Comparison of ENCODE assay signal across 23 mouse cellular contexts in the genomic region with DNA sequence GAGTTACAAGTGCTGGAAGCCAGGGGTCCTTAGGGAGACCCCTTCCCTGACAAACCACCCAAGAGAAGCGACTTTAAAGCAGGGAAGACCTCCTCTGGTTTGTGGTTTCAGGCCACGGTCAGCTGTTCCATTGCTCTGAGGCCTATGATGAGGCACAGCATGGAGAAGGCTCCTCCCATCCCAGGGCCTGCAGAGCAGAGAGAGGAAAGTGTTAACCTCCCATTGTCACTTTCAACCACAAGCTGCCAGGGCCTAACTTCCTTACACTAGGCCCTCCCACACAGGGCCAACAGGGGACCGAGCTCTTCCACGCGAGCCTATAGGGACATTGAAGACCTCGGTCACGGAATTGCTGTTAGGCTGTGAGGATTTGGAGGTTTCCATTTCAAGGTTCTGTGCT. TPM values are rescaled to one million over a fixed set of nuclear protein-coding genes. Genes with fewer than 3 reads are reported as not detected.
DNase-seq lines count a peak whose midpoint lies in the region; ATAC-seq and TF ChIP-seq lines count a peak whose summit lies in the region.
"Had no signal": no experiment of that assay in that cellular context is flagged by ENCODE, and none has a peak within 500 bp of the region (broad histone marks: within the 10 kb centered on the region; RNA-seq: fewer than 3 reads in every experiment).

No protein-coding gene starts in this region.

- peak; percentile 89 for ATAC-seq in G1E (ENCODE audit: extremely low read depth, insufficient number of reproducible peaks, low FRiP score, poor library complexity, severe bottlenecking)
- ATAC-seq in megakaryocyte progenitor cell, adult 5-6 weeks (replicated peaks; ENCODE audit: poor library complexity), result peak; percentile 88
- ATAC-seq: forebrain, embryonic 14.5 days had no signal

- H3K27me3 ChIP-seq in G1E (ENCODE audit: insufficient read depth, low read length), result no peaks in the 10 kb centered on the region
- H3K27me3 ChIP-seq: heart, embryonic 12.5 days; midbrain, embryonic 12.5 days; neural tube, embryonic 13.5 days; Patski had no signal

- no peak for TF ChIP-seq CTCF in G1E (IDR thresholded peaks at IDR 0.05; ENCODE audit: low read depth, low read length)

- H3K4me3 ChIP-seq in G1E (ENCODE audit: low read depth, low read length), result peak overlapping the region; percentile 62; the same call in 1 of the 2 replicates
- H3K4me3 ChIP-seq: heart, embryonic 12.5 days; midbrain, embryonic 12.5 days; neural tube, embryonic 13.5 days had no signal

- peaks cover 61% of the 10 kb centered on the region for H3K4me1 ChIP-seq in G1E (ENCODE audit: insufficient read depth, low read depth, low read length)

- DNase-seq in 416B (ENCODE audit: low read depth) (peak; percentile 92), G1E (ENCODE audit: low spot score) (peak; percentile 64), liver (peak; percentile 42)
- no peak for DNase-seq in adrenal gland, postnatal 25 days
- DNase-seq in embryo, embryonic 9.5 days (ENCODE audit: extremely low spot score), result no peak
- no peak for DNase-seq in testis, postnatal 10 days (ENCODE audit: low spot score)
- DNase-seq: cerebellum, postnatal 14 days; gastrocnemius, postnatal 10 days; heart, postnatal 4 days; kidney, postnatal 10 days; retina, postnatal 1 day; thymus, adult 18-20 months had no signal

- no peaks in the 10 kb centered on the region for H3K9me3 ChIP-seq in G1E (replicated peaks)
- H3K9me3 ChIP-seq: heart, embryonic 12.5 days; midbrain, embryonic 12.5 days; neural tube, embryonic 13.5 days had no signal

- peaks cover 22% of the 10 kb centered on the region for H3K36me3 ChIP-seq in G1E (replicated peaks)

RNA-seq across cellular contexts. Expression of a gene that starts 16.5 kb away (rescaled TPM):
- 22.6 and 25.0 TPM in 2 replicates for total RNA-seq in G1E (2014; fragmentation: Nextera tagmentation)
- 8.7 and 9.9 TPM in 2 replicates for total RNA-seq in G1E (2017)
- 18.6 and 21.6 TPM in 2 replicates for polyA plus RNA-seq in G1E (2012)
- 3.9 and 5.0 TPM in 2 replicates for total RNA-seq in megakaryocyte progenitor cell, adult 5-6 weeks (2015)
- total RNA-seq in megakaryocyte progenitor cell, adult 5-6 weeks (2017), result 2.0 and 5.5 TPM in 2 replicates
- 51.6 TPM in 2 replicates for total RNA-seq in adrenal gland, postnatal 25 days (2021)

RNA-seq across cellular contexts. Expression of a gene that starts 17.1 kb away (rescaled TPM):
- total RNA-seq in G1E (2014; fragmentation: Nextera tagmentation) (36.2 and 36.8 TPM in 2 replicates), G1E (2017) (17.3 and 29.6 TPM in 2 replicates)
- polyA plus RNA-seq in G1E (2012), result 237 and 310 TPM in 2 replicates
- total RNA-seq in megakaryocyte progenitor cell, adult 5-6 weeks (2015), result 35.2 and 47.5 TPM in 2 replicates
- 24.9 and 34.2 TPM in 2 replicates for total RNA-seq in megakaryocyte progenitor cell, adult 5-6 weeks (2017)
- total RNA-seq in adrenal gland, postnatal 25 days (2021), result 101 and 124 TPM in 2 replicates

RNA-seq across cellular contexts. Expression of a gene that starts 30.5 kb away (rescaled TPM):
- total RNA-seq in G1E (2014; fragmentation: Nextera tagmentation) (11.8 TPM in 1 of 2 replicates, not detected in the other), G1E (2017) (3.6 and 4.4 TPM in 2 replicates)
- polyA plus RNA-seq in G1E (2012), result 2.2 and 2.7 TPM in 2 replicates
- total RNA-seq in megakaryocyte progenitor cell, adult 5-6 weeks (2015), result not detected in 2 replicates
- not detected in 2 replicates for total RNA-seq in megakaryocyte progenitor cell, adult 5-6 weeks (2017)
- total RNA-seq in adrenal gland, postnatal 25 days (2021), result not detected in 2 replicates
- total RNA-seq: adrenal gland, adult 18-20 months; gastrocnemius, postnatal 10 days; layer of hippocampus, postnatal 10 days; liver, adult 2 months had no signal
- polyA plus RNA-seq: embryonic facial prominence, embryonic 14.5 days; liver, adult 2 months; midbrain, embryonic 12.5 days; neural tube, embryonic 13.5 days; Patski; spleen, adult 2 months had no signal

RNA-seq across cellular contexts. Expression of a gene that starts 44.1 kb away (rescaled TPM):
- not detected in 2 replicates for total RNA-seq in G1E (2014; fragmentation: Nextera tagmentation)
- total RNA-seq in G1E (2017), result not detected in 2 replicates
- polyA plus RNA-seq in G1E (2012), result not detected in 2 replicates
- total RNA-seq in megakaryocyte progenitor cell, adult 5-6 weeks (2015), result 0.07 TPM in 1 of 2 replicates, not detected in the other
- 0.17 TPM in 1 of 2 replicates, not detected in the other for total RNA-seq in megakaryocyte progenitor cell, adult 5-6 weeks (2017)
- 0.46 TPM in 1 of 2 replicates, not detected in the other for total RNA-seq in adrenal gland, postnatal 25 days (2021)
- total RNA-seq: liver, adult 2 months had no signal
- polyA plus RNA-seq: embryonic facial prominence, embryonic 14.5 days; Patski; spleen, adult 2 months had no signal

Comparison
In these comparisons a context has a peak if more than half of its experiments do, and no peak if none do; other contexts are left out.
1. DNase-seq: peak in 416B (single experiment), G1E (single experiment) and liver (single experiment); none in adrenal gland, postnatal 25 days (single experiment), embryo, embryonic 9.5 days (single experiment) and testis, postnatal 10 days (single experiment).